Mouse (Mus musculus) brain, embryonic 14.5 days (tissue): ENCODE measurements around the gene Tmed9.

ENCODE experiments used
- CTCF ChIP-seq: fragments of 200-500 bp; IDR thresholded peaks from 2 replicates; pipeline ENCODE4 v1.5.1; 2012; ENCODE audit warnings: inconsistent platforms, mild to moderate bottlenecking, moderate library complexity, borderline replicate concordance; ENCODE audit not compliant: insufficient read depth, insufficient read length; ENCODE audit errors: extremely low read depth
- POLR2A ChIP-seq: fragments of 200-500 bp; IDR thresholded peaks from 2 replicates; pipeline ENCODE4 v1.6.1; 2012; ENCODE audit warnings: mild to moderate bottlenecking, inconsistent platforms, borderline replicate concordance; ENCODE audit not compliant: poor library complexity, insufficient read depth, insufficient read length, severe bottlenecking; ENCODE audit errors: extremely low read depth

DNA sequence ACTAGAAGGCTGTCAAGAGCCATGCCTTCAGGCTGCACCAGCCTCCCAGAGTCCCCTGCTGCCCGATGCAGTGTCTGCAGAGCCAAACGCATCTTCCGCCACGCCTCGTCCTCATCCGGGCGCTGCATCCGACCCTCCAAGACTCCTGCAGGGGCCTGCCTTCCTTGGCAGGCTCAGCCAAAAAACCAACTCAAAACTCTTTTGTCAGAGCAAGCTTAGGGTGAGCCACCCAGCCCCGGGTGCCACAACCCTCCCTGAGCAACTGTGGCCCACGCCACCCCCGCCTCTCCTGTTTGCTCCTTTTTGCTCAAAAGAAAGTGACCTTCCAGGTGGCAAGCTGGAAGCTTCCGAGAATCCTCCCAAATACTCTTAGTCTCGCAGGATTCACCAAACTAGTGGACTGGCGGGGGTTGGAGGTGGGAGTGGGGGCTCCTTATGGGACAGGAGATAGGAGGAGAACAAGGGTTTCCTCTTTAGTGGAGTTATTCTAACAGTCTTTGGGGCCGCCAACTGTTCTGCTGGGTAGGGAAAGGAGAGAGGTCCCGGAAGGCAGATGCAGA lies 3.7 kb upstream of the Tmed9 start:
- TF ChIP-seq CTCF (no peak), POLR2A (no peak)
